Mouse (Mus musculus): ENCODE measurements around the gene Rsph9.

Rsph9 gene

DNA sequence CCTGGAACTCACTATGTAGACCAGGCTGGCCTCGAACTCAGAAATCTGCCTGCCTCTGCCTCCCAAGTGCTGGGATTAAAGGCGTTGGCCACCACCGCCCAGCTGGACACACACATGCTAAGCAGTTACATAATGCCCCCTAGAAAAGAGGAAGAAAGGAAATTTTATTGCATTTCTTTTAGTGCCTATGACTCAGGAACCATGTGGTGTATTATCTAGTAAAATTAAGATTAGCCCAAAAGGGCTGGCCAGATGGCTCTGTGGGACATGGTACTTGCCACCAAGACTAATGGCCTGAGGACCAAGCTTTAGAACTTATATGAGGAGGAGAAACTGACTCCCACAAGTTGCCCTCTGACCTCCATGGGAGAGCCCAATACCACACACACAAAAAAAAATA is 4.1 kb downstream of the Rsph9 start:
- DNase-seq (ENCODE audit: low read depth, low spot score) = no peak

DNA sequence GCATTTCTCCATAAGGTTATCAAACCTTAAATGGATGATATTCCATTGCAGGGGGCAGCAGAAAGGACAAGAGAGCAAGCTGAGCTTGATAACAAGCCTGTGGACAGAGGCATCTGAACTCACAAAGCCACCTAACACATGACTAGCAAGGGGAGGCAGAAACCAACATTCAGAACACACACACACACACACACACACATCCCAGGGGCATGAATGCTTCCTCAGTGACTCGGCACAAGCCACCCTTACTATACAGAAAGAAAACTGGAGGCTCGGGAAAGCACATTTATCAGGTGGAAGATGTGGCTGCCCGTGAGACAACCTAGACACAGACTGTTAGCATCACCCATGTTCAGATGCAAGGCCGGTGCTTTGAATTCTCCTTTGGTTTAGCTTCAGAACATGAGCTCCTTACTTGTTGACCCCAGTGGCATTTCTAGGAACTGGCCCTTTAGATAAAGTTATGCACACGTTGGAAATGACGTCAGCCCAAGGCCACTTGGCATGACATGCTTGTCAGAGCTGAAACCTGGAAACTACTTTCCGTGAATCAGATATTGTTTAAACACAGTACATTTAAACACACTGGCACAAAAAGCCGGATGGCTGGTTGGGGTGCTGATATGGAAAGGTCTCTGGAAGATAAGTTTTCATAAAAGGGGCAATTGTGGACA is 5.3 kb downstream of the Rsph9 start:
- no peak for DNase-seq (ENCODE audit: low read depth, low spot score)

DNA sequence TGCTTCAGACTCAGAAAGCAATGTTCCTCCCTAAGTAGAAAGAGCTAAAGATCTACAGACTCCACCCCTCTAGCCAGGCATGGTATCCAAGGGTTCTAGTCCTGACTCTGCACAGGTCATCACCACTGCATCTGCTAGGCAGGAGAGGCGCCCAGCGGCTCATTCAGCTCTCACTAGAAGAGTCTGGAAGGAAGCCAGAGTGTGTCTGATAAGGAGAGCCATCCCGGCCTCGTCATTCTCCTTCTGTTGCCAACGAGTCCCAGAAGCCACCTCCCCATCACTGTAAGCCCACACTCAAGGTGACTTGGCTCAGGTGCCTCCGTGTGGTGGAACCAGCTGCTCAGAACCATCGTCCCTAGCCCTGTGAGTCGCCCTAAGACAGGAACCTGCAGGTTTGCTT is 11.2 kb downstream of the Rsph9 start:
- no peak for DNase-seq (ENCODE audit: low read depth, low spot score)

DNA sequence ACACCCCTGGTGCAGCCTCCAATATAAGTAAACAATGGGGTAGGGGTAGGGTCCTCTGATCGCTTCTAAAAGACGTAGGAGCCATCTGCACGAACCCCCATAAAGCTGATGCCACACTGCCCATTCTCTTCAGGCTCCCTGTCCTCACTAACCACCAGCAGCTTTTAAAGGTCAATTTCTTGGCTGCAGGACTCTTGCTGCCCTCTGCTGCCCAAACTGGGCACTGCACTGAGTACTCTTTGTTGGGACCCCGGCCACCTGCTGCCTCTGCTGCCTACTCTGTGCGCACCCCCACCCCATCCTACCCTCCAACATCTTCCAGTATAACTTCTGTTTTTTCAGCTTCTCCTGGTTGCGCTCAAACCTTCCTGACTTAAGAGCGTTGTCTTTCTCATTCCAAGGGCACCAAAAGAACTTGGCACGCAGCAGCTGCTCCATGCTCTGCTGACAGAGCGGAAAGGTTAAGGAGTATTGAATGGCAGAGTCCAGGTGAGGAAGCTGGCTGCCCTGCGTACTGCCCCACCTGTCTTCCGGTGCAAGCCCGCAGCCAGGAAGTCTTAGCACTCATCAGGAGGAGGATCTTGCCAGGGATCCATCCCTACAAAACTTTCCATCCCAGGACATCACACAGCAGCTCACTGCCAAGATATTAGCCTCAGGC is 11.8 kb downstream of the Rsph9 start:
- peak; percentile 81 for DNase-seq (ENCODE audit: low read depth, low spot score)

DNA sequence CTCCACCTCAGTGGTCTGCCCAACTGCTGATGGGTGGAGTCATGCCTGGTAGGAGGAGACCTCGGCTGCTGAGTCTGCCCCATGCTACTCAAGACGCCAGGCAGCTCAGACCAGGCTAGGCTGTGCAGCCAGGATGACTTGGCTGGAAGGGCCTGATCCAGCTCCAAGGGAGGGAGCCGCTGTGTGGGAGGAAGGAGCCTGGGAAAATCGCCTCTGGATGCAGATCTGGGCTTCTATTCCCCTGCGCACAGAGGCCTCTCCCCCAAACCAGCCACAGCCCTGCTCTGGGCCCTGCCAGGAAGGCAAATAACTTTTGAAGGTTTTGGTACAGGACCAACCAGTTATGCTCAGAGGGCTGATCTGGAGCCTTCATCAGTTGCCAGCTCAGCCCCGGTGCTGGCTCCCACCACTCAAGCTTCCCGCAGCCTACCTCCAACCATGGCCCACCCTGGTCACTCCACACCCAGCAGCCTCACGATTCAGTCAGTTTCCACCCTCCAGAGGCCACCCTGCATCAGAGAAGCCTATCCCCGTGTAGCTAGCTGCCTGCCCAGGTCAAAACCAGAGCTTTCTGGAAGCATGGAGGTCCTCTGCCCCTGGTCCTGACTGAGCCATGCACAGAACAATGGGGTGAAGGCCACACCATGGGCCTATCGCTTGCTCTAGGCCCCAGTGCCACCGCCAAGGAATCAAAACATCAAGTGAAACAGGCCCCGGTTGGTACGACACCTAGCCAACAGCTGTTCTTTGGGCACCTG is 14.1 kb downstream of the Rsph9 start:
- no peak for DNase-seq (ENCODE audit: low read depth, low spot score)

DNA sequence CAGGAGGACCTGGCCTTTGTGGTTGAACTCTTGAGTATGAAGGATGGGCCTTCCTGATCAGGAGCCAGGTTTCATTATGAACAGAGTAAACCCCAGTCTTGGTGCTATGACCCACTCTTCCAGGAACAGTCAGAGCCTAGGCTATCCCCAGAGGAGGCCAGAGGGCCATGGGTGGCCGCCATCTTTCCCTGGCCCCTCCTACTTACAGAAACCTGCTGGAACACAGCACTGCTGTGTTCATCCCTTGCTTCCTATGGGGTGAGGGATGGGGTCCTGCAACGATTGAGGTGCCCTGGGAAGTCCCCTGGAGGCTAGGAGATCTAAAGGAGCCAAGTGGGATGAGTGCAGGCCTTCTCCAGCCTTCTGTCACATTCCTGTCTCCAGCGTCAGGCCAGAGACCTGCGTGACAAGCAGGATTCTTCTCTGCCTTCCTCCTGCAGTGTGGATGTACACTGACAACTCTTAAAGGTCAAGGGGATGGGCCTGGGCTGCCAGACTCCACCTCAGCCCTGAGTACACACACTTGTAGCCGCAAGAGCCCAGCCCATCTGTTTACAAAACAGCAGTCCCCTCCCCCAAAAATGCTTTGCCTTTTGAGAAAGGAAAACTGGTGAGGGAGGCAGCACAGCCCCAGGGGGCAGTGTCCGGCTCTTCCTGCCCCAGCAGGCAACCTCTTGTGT is 16.1 kb downstream of the Rsph9 start:
- DNase-seq (ENCODE audit: low read depth, low spot score) = no peak

DNA sequence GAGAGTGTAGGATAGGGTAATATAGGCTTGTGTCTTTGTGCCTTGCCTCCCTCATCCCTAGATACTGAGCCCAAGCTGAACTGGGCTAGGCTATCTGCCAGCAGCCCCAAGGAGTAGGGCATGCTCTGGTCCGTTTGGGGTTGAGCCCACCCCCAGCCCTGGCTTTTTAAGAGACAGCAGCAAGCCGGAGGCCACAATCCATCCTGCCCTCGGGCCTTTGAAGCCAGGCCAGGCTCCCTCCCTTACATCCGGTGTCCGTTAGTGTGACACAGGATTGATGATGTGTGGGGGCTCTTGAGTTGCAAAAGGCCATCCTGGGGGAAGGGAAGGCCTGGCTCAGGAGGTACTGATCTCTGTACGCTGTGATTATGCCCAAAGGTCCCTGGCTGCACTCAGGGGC is 17.4 kb downstream of the Rsph9 start:
- no peak for DNase-seq (ENCODE audit: low read depth, low spot score)

DNA sequence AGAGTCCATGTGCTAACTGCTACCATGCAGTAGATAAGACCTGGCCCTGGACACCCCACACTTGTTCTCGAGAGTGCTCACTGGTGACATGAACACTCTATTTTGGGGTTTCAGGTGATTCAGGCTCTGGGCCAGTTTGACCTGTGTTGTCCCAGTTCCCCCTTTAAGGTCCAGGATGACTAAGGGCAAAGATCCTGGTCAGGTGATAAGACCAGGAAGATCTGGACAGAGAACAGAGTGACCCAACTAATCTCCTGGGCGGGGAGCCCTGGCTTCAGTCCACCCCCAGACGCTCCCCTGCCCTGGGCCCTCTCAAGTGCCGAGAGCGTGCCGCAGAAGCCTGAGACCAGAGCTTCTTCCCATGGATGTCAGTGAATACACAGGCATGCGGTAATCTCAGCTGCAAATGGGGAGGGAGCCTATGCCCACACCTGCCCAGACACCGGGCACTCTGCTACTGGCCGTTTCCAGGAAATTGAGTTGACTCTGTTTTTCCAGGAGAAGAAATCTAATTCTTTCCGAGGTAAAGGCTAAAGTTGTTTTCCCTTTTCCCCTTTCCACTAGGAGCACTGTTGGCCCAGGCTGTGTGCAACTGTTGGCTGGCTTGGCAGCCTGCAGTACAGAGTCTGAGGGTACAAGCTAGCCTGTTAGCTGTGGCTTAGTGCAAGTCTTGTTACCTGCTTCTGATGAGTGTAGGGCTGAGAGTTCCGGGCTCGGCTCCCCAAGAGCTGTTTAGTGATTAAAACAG is 19.9 kb downstream of the Rsph9 start:
- no peak for DNase-seq (ENCODE audit: low read depth, low spot score)

DNA sequence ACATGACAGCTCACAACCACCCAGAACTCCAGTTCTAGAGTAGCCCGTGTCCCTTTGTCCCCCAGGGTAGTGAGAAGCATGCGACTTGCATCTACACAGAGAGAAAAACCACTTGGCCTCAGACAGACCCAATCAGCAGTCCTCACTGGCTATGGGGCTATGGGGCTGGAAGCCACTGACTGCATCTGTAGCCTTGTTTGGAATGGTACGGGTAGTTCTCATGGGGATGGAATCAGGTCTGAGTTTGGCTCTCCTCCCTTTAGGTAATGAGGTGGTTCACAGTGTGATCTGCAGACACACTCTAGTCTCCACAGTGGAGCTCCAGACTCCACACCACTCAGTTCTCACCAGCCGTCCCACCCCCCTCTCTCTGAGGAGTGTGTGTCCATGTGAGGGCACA is 20.7 kb downstream of the Rsph9 start:
- DNase-seq (ENCODE audit: low read depth, low spot score) = no peak

DNA sequence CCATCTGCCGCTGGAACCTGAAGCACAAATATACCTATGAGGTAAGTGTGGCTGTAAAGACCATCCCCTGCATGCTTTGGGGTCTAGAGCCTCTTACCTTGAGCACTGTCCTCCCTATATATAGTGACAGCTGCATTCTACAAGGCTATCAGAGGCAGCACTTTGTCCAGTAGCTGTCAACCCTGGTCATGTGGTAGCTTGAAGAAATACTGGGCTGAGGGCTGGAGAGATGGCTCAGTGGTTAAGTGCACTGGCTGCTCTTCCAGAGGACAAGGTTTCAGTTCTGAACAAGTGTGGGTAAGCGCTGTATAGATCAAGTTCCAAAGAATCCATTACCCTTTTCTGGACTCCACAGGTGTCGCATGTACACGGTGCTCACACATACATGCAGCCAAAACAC is 21.2 kb downstream of the Rsph9 start:
- DNase-seq (ENCODE audit: low read depth, low spot score) = no peak

DNA sequence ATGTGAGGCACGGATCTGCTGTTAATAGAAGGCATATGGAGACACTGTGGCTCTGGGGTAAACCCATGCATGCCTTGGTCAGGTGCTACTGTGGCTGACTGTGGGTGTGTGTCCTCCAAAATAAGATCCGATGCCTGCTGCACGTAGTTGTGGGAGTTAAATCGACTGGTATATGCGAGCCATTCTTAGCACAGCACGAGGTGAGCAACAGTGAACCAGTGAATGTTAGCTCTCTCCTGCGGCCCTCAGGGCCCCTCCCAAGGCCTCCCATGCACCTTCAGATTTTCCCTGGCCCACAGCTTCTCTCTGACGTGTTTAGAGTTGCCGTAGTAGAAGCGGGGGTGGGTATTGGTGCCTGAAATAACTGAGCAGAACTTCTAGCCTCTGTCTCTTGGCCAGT is 24.4 kb downstream of the Rsph9 start:
- DNase-seq (ENCODE audit: low read depth, low spot score) = no peak

DNA sequence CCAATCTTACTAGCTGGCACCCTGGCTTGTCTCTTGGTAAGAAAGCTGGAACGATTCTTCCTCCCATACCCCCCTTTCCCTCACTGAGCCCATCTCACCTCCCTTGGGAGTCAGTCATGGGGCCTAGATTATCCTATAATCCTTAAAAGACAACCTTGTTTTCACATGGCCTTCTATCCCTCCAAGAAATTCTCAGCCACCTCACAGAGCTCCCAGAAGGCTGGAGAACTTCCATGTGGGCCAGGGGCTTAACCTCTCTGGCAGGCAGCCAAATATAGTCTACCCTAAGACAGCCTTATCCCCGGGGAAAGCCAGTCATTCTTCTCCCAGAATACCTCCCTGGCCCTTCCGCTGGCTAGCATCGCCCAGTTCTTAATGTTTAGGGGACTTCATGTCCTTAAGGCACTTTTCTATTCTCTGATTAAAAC is 25.6 kb downstream of the Rsph9 start:
- DNase-seq (ENCODE audit: low read depth, low spot score) = no peak

DNA sequence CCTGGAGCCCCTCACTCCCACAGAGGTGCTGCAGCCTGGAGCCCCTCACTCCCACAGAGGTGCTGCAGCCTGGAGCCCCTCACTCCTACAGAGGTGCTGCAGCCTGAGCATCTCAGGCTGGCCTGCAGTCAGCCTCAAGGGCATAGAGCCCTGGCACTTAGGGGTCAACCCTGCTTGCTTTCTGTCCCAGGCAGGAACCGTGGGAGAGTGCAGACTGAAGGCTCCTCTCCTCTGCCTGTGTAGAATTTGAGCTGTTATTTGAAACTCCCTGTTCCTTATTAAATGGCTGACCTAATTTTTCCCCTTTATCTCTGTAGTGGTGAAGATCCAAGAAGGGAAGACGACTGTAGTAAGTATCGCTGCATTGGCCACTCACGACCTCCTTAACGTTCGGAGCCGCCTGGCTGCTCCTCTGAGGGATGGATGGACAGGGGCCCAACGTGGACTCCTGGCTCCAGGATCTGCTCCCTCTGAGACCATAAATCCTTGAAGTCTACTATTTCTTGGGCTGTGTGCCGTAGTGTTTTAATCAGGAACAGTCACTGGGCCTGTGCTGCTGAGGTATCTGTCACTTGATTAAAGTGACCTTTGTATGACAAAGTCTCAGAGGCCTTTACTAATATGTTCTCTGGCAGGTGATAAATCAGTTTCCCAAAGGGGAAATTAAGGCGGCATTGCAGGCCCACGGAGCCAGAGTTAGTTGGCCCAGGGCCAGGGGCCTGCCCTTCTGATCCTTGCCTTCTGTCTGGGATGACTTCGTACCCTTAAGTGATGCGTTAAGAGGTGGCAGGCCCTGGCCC is 26.2 kb downstream of the Rsph9 start:
- peak; percentile 19 for DNase-seq (ENCODE audit: low read depth, low spot score)

DNA sequence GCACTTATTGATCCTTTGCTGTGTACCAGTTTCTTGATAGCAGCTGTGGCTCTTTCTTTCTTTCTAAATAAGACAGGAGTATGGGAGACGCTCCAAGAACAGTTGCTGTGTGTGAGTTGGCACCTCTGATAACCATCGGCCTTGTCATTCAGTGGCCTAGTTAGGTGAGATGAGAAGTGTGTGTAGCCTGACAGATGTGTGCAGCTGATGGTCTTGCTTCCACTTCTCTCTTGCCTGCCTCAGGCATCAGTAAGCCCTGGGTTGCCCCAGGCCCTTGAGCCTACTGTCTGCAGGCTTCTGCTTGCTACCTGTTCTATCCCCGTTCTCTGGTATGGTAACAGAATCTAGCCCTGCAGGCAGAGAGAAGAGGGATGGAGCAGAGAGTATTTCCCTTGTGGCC is 27.1 kb downstream of the Rsph9 start:
- no peak for DNase-seq (ENCODE audit: low read depth, low spot score)

DNA sequence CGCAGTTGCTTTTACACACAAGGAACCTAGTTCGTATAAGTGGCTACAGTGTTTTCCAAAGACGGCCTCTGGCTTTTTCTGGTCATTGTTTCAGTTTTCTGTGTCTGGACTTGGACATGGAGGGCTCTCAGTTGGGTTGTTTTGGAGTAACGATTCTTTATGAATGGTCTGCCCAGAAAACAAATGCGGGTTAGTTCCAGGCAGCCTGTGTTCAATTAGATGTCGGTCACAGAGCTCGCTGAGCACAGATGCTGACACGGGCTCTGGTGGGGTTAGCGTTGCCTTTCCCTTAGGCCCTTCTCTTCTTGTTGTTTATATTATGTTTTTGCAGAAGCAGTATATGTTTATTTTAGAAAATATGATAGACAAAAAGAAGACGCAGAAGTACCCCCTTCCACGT is 27.9 kb downstream of the Rsph9 start:
- no peak for DNase-seq (ENCODE audit: low read depth, low spot score)

DNA sequence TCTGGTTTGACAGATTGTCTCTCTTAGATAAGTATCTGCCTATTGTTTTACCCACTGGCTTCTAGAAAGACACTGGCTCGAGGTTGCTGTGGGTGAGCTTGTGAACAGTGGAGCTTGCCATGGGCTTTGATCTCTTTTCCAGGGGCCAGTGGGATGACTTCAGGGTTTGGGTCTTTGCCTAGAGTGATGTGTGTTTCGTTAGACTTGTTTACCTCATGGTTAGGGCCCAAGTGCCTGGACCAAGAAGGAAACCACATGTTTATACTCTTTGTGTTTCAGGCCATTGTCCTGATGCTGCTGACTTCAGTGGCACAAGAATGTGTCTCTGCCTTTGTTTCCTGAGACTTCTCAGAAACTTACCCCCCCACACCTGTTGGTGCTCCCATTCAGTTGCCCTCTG is 28.5 kb downstream of the Rsph9 start:
- DNase-seq (ENCODE audit: low read depth, low spot score) = no peak

DNA sequence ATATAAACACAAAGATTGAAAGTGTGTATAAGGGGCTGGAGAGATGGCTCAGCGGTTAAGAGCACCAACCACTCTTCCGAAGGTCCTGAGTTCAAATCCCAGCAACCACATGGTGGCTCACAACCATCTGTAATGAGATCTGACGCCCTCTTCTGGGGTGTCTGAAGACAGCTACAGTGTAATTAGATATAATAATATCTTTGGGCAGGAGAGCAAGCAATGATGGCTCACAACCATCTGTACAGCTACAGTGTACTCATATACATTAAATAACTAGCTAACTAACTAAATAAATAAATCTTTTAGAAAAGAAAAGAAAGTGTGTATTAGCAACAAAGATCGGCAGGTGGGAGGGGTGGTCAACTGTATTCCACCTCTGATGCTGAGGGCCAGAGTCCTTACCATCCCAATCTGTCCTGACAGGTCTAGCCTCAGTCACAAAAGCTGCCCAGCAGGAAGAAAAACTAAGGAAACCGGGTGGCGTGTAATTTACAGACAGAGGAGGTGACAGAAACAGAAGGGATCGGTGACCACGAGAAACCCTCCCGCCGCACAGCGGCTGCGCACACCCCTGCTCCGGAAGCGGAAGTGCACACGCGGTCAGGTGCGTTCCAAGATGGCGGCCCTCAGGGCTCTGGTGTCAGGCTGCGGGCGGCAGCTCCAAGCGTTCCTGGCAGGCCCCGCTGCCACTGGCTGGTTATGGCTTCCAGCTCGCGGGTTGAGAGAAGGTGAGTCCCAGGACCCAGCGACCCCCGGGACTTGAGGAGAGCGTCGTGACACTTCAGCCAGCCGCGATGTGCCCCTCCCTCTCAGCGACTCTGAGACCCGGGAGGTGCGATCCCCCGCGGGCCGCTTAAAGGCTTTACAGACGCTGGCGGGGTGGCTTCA is 33.4 kb downstream of the Rsph9 start, which contains the start of gene Mrps18a:
Gene Mrps18a, plus strand, starts transcription at position 585 of the 888 bp plus-strand sequence.
- DNase-seq (ENCODE audit: low read depth, low spot score) = peak; percentile 83

DNA sequence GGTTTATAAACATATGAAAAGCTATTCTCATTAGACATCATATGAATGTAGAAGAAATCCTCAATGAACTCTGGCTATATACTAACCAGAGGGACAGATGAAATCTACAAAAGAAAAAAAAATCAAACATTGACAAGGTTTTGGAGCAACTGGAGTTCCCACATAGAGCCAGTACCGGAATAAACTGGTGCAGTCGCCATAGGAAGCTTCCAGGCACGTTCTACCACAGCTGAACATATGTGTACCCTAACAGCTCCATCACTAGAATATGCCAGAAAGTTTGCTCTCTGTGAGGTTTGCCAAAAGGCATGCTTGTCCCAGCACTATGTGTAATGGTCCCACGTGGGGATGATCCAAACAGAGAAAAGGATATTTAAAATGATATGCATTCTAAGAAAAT is 35.7 kb downstream of the Rsph9 start:
- DNase-seq (ENCODE audit: low read depth, low spot score) = no peak

DNA sequence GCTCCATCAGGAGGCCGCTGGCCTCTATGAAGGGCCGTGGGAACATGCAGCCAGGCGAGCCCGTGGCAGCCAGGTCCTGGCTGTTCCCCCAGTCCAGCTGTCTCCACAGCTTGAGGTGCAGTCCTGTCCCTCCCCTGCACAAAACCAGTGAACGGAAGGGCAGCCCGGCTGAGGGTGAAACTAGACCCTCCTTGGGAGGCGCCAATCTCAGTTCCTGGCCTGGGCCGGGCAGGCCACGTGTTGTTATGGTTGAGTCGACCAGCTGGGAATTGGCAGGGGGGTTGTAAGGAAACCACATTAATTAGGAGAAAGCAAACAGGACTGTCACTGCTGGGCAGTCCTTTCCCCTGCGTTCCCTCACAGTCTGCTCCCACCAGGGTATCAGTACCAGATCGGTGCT is 39.5 kb downstream of the Rsph9 start:
- DNase-seq (ENCODE audit: low read depth, low spot score) = peak; percentile 80
